Mouse (Mus musculus): ENCODE results near the gene Asah2. TPM values are rescaled to one million over a fixed set of nuclear protein-coding genes. Genes with fewer than 3 reads are reported as not detected.
A peak's percentile ranks its signal among the peaks of the same experiment; 100 is the strongest.
"Not testable (repeated sequence)": the region's sequence is repeated elsewhere in the genome, so short reads cannot be mapped to it uniquely, and the experiment has no call there.

Gene Asah2
- total and polyA plus RNA-seq, 2 experiments from 2014 or later = 0.44 to 2.6 TPM

- Histone ChIP-seq H3K9ac (no peak overlapping the region), H3K4me3 (ENCODE audit: low read depth, low read length) (no peak overlapping the region), H3K27me3 (ENCODE audit: insufficient read depth, low read length) (no peaks in the 10 kb centered on the region), H3K9me3 (ENCODE audit: low read length) (no peaks in the 10 kb centered on the region), H3K27ac (ENCODE audit: low read depth, low read length) (no peak overlapping the region), H3K36me3 (ENCODE audit: insufficient read depth) (no peaks in the 10 kb centered on the region), H3K4me2 (ENCODE audit: low read depth) (no peak overlapping the region), H3K4me1 (ENCODE audit: insufficient read depth) (no peaks in the 10 kb centered on the region; the same call in 1 of the 2 replicates)
- WGBS = 28% methylated on average over 4 of the region's 4 CpGs
- ATAC-seq (peak; percentile 77), DNase-seq (no peak)
- TF ChIP-seq CTCF (IDR thresholded peaks at IDR 0.05; ENCODE audit: low read depth) = no peak
These were observed 29.0 kb upstream of the Asah2 start for GRCm38 (mm10) chr19:32136888-32137625.

DNA sequence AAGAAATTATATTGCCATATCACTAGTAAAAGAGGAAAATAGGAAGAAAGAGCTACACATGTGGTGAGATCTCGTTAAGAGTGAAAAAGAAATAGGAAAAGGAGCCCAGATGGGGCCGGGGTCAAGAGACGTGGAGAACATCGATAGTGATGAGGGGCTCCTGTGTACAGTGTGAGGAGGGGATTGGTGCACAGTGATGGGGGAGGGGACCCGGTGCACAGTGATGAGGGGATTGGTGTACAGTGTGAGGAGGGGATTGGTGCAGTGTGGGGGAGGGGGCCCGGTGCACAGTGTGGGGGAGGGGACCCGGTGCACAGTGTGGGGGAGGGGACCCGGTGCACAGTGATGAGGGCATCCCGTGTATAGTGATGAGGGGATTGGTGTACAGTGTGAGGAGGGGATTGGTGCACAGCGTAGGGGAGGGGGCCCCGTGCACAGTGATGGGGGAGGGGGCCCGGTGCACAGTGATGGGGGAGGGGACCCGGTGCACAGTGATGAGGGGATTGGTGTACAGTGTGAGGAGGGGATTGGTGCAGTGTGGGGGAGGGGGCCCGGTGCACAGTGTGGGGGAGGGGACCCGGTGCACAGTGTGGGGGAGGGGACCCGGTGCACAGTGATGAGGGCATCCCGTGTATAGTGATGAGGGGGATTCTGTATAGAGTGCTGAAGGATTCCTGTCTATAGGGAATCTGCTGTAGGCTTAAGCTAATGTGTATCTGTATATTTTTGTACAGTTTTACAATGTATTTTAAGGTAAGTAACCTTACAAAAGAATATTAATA, 23.9 kb upstream of the Asah2 start:
- not testable (repeated sequence) for H3K4me1 ChIP-seq (ENCODE audit: insufficient read depth); H3K9ac ChIP-seq; H3K4me2 ChIP-seq (ENCODE audit: low read depth); H3K27ac ChIP-seq (ENCODE audit: low read depth, low read length); DNase-seq; H3K27me3 ChIP-seq (ENCODE audit: insufficient read depth, low read length); H3K36me3 ChIP-seq (ENCODE audit: insufficient read depth); H3K9me3 ChIP-seq (ENCODE audit: low read length); H3K4me3 ChIP-seq (ENCODE audit: low read depth, low read length)
- peak; percentile 30; the same call in 1 of the 2 replicates for ATAC-seq
- WGBS = 89% methylated on average over 13 of the region's 17 CpGs

- DNase-seq (no peak), ATAC-seq (no peak)
- no peak overlapping the region for H3K27ac ChIP-seq (ENCODE audit: low read depth, low read length)
- H3K9ac ChIP-seq = no peak overlapping the region
- WGBS = 93% methylated on average over 8 of the region's 8 CpGs
- no peaks in the 10 kb centered on the region for H3K9me3 ChIP-seq (ENCODE audit: low read length)
- no peak overlapping the region for H3K4me2 ChIP-seq (ENCODE audit: low read depth)
- H3K36me3 ChIP-seq (ENCODE audit: insufficient read depth) = no peaks in the 10 kb centered on the region
- no peaks in the 10 kb centered on the region for H3K27me3 ChIP-seq (ENCODE audit: insufficient read depth, low read length)
- TF ChIP-seq CTCF (IDR thresholded peaks at IDR 0.05; ENCODE audit: low read depth) = no peak
- H3K4me3 ChIP-seq (ENCODE audit: low read depth, low read length) = no peak overlapping the region
- H3K4me1 ChIP-seq (ENCODE audit: insufficient read depth) = no peaks in the 10 kb centered on the region
These were observed 21.3 kb upstream of the Asah2 start for GRCm38 (mm10) chr19:32129281-32129680.

GRCm38 (mm10) chr19:32127180-32127850, 19.3 kb upstream of the Asah2 start:
- Histone ChIP-seq H3K9me3 (ENCODE audit: low read length) (no peaks in the 10 kb centered on the region), H3K9ac (no peak overlapping the region), H3K36me3 (ENCODE audit: insufficient read depth) (no peaks in the 10 kb centered on the region), H3K27me3 (ENCODE audit: insufficient read depth, low read length) (no peaks in the 10 kb centered on the region), H3K4me3 (ENCODE audit: low read depth, low read length) (no peak overlapping the region), H3K27ac (ENCODE audit: low read depth, low read length) (no peak overlapping the region), H3K4me1 (ENCODE audit: insufficient read depth) (no peaks in the 10 kb centered on the region), H3K4me2 (ENCODE audit: low read depth) (no peak overlapping the region)
- 75% methylated on average over 10 of the region's 10 CpGs for WGBS
- ATAC-seq (no peak), DNase-seq (no peak)
- peak; percentile 49; the same call in 1 of the 2 replicates for TF ChIP-seq CTCF (IDR thresholded peaks at IDR 0.05; ENCODE audit: low read depth)

DNA sequence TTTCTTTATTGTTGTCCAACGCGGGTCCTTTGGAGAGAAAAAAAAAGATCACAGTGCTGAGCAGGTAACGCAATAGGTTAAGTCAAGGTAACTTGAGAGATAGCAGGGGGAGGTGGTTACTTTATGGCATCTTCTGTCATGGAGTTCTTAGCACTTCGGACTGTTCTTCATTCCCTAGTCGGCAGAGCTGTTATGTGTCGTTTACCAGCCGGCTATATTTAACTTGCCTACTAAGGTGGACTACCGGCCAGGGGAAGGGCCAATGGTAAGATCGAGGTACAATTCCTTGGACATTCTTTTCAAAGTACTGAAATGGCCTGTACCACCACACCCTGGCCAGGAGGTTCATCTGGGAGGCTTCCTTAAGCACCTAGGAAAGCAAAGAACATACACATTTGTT, 16.1 kb upstream of the Asah2 start:
- no peak for TF ChIP-seq CTCF (IDR thresholded peaks at IDR 0.05; ENCODE audit: low read depth)
- no peak overlapping the region for H3K27ac ChIP-seq (ENCODE audit: low read depth, low read length)
- H3K4me1 ChIP-seq (ENCODE audit: insufficient read depth) = no peaks in the 10 kb centered on the region
- DNase-seq = no peak
- 90% methylated on average over 9 of the region's 9 CpGs for WGBS
- H3K4me2 ChIP-seq (ENCODE audit: low read depth) = no peak overlapping the region
- H3K9ac ChIP-seq = no peak overlapping the region
- H3K9me3 ChIP-seq (ENCODE audit: low read length) = no peaks in the 10 kb centered on the region
- ATAC-seq = no peak
- no peaks in the 10 kb centered on the region for H3K36me3 ChIP-seq (ENCODE audit: insufficient read depth)
- H3K27me3 ChIP-seq (ENCODE audit: insufficient read depth, low read length) = no peaks in the 10 kb centered on the region
- H3K4me3 ChIP-seq (ENCODE audit: low read depth, low read length) = no peak overlapping the region

- WGBS = 61% methylated on average over 5 of the region's 5 CpGs
- Histone ChIP-seq H3K4me1 (ENCODE audit: insufficient read depth) (no peaks in the 10 kb centered on the region), H3K27me3 (ENCODE audit: insufficient read depth, low read length) (no peaks in the 10 kb centered on the region), H3K4me3 (ENCODE audit: low read depth, low read length) (no peak overlapping the region), H3K27ac (ENCODE audit: low read depth, low read length) (no peak overlapping the region), H3K9me3 (ENCODE audit: low read length) (no peaks in the 10 kb centered on the region), H3K9ac (no peak overlapping the region), H3K36me3 (ENCODE audit: insufficient read depth) (no peaks in the 10 kb centered on the region), H3K4me2 (ENCODE audit: low read depth) (no peak overlapping the region)
- no peak for TF ChIP-seq CTCF (IDR thresholded peaks at IDR 0.05; ENCODE audit: low read depth)
- ATAC-seq = no peak
- peak; percentile 37 for DNase-seq
These were observed 15.2 kb upstream of the Asah2 start for GRCm38 (mm10) chr19:32123196-32123595.

DNA sequence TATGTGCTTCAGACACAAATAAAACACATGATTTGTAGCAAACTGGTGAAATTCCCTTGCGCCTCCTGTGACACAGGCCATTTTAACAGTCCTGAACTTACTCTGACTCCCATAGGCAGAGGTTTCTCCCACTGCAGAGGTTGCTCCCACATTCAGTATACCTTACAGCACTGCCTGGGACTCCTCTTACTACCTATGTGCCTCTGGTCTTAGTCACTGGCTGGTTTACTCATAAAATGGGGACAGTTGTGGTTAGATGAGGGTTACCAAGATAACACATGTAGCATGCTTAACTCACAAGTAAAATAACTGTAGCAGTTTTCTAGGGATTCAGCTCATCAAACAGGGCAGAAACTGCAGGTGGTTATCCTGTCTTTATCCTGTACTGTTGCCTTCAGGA, 12.8 kb upstream of the Asah2 start:
- Histone ChIP-seq H3K4me2 (ENCODE audit: low read depth) (no peak overlapping the region), H3K36me3 (ENCODE audit: insufficient read depth) (no peaks in the 10 kb centered on the region), H3K27me3 (ENCODE audit: insufficient read depth, low read length) (no peaks in the 10 kb centered on the region), H3K4me1 (ENCODE audit: insufficient read depth) (no peaks in the 10 kb centered on the region), H3K9ac (no peak overlapping the region), H3K27ac (ENCODE audit: low read depth, low read length) (no peak overlapping the region), H3K9me3 (ENCODE audit: low read length) (no peaks in the 10 kb centered on the region), H3K4me3 (ENCODE audit: low read depth, low read length) (no peak overlapping the region)
- TF ChIP-seq CTCF (IDR thresholded peaks at IDR 0.05; ENCODE audit: low read depth) = no peak
- DNase-seq = no peak
- WGBS = 96% methylated on average over 1 of the region's 1 CpGs
- ATAC-seq = no peak
